Mouse (Mus musculus) erythroblast, adult 5-6 weeks (primary cell): ENCODE data around the gene Tbc1d8. TPM values are rescaled to one million over a fixed set of nuclear protein-coding genes. Genes with fewer than 3 reads are reported as not detected.
A peak's percentile ranks its signal among the peaks of the same experiment; 100 is the strongest.

Source experiments
- ATAC-seq: replicated peaks from 2 replicates; pipeline ENCODE4 v1.8.0; 2016; ENCODE audit warnings: moderate number of reproducible peaks, mild to moderate bottlenecking, moderate TSS enrichment, inconsistent platforms; ENCODE audit not compliant: poor library complexity, low FRiP score, severe bottlenecking
- total RNA-seq, 2 experiments: library from RNA; stranded (forward) in 1 of 2; stranded (reverse) in 1 of 2; fragments of 150-400 nt in 1 of 2; fragments of 200-764, 138-1000 nt in 1 of 2; gene quantifications; 2 replicates each; pipeline versions ENCODE4 v1.2.3 to v1.2.4; 2015 to 2017; ENCODE audit warnings: low replicate concordance in 2 of 2

Gene Tbc1d8
- 29.5 and 36.5 TPM in 2 replicates for total RNA-seq (2015; ENCODE audit: low replicate concordance)
- total RNA-seq (2017; ENCODE audit: low replicate concordance): 9.6 and 12.0 TPM in 2 replicates

DNA sequence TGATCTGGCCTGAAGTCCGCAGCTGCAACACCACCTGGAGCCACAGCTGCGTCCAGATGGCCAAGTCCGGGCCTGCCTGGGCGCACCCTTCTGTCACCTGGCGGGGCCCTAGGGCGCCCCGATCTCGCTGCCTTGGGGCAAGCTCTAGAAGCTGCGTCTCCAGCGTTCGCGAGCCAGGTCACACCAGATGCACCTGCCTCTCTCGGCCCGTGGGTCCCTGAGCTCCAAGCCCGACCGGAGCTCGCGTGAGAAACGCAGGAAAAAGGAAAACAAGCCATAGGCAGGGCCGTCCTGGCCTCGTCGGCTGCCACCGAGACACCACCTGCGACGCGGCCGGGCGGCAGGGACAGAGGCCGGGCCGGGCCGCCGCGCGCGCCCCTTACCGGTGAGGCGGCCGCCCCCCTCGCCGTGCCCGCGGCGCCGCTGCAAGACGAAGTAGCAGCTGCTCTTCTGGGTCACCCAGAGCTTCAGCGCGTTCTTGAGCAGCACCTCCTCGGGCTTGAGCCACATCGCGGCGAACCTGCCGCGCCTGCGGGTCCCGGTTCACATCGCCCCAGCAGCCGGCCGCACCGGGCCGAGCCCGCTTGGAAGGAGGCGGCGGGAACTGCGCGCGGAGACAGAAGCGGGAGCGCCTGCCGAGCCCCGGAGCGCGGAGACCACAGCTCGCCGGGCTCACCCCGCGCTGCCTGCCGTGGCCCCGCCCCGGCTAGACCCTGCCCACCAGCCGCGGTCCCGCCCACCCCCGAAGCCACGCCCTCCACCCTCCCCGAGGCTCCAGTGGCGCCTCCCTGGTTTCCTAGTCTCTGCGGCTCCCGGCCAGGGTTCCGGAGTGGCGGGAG, at the start of gene Tbc1d8:
TSS of gene Tbc1d8 (minus strand) at position 699 of the 839 bp plus-strand sequence.
- ATAC-seq: peak; percentile 92

DNA sequence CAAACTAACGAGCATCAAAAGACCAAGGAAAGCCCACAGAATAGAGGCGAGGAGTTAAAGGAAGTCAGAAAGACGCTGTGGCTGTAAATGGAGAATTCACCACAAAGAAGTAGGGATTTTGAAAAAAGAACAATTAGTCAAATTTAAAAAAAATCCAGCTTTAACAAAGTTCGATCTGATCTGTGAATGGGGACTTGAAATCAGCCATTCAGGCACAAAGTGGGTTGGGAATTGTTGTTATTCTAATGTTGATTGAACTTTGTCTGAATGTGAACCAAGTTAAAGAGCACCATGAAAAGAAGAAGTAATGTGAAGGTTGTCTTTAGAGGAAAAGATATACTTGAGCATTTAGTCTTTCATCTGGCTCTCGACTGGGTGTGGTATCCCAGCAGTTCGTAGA, 49.8 kb upstream of the Tbc1d8 start:
- ATAC-seq: no peak

DNA sequence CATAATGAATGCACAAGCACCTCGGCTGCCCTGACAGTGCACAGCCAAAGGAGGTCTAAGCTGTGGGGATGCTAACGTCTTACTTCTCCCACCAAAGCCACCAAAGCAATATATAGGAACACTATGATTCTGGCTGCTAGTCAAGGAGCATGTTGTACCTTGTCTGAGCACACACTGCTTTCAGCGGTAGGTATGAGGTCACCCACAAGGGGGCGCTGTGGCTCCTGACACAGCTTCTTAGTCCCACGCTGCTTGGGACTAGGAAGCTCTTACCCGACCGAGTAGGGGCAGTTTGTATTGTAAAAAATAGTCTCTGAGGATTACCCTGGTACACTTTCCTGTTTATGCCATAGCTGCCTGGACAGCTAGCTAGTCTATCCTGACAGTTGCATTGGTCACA, 48.9 kb upstream of the Tbc1d8 start:
- peak; percentile 71 for ATAC-seq

DNA sequence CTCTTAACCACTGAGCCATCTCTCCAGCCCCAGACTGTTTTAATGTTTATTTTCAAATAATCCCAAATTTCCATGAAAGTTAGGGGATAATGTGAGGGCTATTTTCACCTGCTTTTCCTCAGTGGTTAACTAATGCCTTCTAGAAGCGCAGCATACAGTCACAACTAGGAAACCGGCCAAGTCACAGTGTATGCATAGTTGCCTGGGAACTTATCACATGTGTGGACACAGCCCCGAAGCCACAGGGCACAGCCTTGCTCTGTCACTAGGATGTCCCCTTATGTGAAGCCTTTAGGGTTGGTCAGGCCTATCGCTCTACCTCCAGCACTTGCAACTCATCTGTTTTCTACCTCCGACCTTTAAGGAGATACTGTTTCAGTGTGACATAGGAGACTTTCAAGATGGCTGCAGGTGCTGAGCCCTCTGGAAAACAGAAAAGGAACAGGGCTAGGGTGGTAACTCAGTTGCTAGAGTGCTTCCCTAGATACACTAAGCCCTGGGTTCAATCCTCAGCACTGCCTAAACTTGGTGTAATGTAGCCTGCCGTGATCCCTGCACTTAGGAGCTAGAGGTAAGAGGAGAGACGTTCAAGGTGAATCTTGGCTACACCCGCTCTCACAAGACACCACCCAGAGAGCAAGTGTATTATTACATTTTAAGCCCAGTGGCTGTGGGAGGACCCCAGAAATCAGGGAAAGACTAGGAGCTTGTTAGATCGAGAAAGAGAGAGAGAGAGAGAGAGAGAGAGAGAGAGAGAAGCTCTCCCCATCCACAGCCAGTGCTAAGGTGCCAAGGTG, 48.0 kb upstream of the Tbc1d8 start:
- no peak for ATAC-seq

DNA sequence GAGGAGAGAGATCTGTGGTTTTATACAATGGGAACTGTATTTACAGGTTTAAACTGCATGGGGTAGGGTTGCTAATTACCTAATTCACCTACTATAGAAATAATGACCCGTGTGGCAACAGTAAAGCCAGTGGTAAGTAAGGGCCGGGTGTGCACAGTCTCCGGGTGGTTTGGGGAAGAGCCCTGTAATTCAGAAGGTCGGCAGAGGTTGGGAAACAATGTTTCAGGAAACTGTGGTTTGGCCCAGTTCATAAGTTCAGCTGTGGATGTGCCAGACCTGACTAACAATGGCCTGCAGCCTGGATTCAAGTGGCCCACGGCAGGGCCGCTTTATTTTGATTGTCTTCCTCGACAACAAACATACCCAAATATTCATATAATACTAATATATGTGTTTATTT, 47.2 kb upstream of the Tbc1d8 start:
- no peak for ATAC-seq

DNA sequence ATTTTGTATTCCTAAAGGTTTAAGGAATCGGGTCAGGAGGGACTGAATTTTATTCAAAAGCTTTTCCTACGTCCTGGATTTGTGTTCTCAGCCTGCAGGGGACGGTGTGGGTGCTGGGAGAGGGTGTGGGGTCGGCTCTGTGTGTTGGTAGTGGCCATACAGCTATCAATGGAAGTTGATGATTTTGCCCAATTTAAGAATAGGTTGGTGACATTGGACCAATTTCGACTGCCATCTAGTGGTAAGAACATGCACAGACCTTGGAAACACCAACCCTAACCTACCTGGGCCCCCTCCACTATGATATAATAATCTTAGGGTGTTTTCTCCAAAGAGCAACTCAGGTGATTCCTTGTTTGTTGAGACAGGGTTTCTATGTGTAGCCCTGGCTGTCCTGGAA, 44.0 kb upstream of the Tbc1d8 start:
- ATAC-seq: peak; percentile 72

DNA sequence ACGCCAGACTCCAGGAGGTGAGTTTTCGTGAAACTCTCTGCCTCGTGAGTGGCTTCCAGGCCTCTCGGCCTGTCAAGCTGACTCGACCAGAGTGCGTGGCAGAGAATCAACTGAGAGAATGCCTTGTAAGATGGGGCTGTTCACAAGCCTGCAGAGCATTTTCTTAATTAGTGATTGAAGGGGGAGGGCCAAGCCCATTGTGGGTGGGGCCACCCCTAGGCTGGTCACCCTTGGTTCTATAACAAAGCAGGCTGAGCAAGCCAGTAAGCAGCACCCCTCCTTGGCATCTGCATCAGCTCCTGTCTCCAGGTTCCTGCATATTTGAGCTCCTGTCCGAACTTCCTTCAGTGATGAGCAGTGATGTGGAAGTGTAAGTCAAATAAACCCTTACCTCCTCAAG, 42.8 kb upstream of the Tbc1d8 start:
- ATAC-seq: no peak

DNA sequence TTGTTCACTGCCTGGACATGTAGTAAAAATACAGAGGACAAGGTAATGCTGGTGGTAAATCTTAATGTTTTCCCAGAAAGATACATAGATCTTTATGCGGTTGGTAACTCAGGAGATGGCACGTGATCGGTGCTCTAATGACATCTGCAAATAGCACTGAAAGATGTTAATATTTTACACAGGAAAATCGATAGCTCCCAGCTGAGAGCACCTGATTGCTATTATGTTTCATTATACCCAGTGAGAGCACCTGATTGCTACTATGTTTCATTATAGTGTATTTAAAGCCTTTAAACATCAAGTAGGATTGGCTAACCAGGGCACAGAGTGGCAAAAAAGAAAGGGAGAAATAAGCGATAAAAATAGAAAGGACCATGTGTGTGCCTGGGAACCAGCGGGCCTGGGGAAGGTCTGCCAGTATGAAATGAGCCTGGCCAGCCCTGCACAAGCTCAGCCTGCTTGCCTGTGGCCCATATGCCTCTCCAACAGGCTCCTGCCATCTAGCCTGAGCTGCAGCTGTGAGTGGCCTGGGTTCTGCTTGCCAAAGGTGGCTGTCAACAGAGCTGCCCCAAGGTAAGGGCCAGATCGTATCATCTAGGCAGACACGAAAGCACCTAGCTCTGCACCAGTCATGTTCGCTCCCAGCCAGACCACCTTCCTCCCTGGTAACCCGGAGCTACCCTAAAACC, 36.9 kb upstream of the Tbc1d8 start:
- no peak for ATAC-seq

DNA sequence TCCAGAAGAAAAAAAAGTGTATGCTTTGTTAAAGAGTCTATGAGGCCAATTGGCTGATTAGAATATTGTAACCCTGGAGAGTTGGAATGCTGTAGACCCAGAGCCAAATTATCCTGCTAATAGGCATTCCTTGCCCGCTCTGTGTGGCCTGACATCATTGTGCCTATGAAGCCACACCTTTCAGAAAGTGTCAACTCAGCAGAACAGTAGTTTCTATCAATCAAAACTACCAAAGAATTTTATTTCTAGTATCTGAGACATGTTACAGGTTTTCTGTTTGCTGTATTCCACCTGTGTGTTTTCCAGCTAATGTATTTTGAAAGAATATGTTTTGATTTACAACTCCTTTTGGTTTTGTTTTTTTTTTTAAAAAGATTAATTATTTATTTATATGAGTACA, 33.6 kb upstream of the Tbc1d8 start:
- no peak for ATAC-seq

DNA sequence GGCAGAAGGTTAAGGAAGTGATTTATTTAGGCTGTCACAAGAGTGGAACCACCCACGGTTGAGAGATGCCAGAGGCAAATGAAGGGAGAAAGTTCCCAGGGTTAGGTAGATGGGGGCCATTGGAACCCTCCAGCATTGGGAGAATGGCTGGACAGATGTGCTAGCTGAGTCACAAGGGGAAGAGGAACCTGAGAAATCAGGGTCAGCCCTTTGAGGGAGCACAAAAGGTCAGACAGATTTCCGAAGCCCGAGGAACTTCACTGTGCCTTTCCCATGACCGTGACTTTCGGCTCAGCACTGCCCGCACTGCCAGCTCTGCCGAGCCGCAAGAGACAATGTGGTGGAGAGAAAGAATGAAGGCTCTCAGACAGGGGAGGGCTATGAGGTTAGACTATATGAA, 33.2 kb upstream of the Tbc1d8 start:
- no peak for ATAC-seq

DNA sequence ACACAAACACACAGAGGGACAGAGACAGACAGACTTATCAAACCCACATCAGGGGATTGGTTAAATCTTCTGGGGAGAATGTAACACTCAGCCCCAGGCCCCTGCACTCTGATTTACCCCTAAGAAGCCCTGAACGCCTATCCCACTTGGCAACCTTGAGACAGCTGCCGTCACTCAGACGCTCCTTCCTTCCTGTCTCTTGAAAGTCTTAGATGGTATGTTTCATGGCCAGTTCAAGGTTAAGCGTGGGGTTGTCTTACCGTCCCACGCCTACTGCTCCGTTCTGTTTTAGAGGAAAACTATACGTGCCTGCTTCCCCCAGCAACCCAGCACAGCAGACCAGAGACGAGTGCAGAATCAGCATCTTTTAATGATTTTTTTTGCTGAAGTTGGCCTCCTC, 27.0 kb upstream of the Tbc1d8 start:
- ATAC-seq: no peak

DNA sequence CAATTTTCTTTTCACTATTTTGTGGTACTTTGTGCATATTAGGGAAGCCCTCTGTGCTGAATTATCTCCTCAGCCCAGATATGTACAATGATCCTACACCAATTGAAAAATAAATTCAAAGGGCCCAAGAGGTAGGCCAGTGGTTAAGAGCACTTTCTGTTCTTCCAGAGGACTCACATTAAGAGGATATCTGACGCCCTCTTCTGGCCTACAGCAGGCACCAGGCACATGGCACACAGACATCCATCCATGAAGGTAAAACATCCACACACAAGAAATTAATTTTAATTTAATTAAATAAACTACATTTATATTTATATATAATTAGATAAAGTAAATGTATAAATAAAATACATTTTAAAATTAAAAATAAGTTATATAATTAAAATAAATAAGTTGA, 25.7 kb upstream of the Tbc1d8 start:
- ATAC-seq: no peak

DNA sequence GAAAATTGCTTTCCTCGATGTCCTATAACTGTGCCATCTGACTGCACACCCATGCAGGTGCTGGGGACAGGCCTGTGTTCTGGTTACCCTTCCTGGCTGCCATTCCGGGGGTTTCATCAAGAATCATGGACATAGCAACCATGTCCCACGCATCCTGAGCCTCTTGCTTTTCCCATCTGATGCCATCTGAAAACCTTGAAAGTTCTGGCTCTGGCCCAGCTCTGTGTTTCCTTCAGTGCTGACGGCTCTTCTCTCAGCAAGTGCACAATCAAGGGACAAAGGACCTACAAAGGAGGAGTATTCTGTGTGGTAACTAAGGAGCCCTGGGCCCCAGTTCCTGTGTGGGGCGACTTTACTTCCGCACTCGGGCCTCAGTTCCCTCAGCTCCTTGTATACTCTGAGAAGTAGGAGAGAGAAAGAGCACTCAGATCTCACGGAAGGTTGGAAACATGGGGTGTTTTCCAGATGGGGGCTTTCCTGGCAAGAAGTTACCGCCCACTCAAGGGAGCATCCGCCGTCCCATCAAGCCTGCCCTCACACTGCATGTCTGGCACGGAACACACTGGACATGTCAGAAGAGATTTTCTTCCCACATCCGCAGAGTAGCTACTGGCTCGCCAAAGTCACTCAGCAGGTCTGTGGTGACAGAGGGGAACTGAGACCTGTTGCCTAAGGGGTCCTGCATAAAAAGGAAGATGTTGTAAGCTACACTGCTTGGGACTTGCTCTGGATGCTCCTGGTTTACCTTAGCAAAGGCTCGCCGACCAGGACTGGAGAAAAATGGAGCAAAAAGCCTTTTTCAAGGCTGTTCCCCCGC, 24.5 kb upstream of the Tbc1d8 start:
- ATAC-seq: no peak

DNA sequence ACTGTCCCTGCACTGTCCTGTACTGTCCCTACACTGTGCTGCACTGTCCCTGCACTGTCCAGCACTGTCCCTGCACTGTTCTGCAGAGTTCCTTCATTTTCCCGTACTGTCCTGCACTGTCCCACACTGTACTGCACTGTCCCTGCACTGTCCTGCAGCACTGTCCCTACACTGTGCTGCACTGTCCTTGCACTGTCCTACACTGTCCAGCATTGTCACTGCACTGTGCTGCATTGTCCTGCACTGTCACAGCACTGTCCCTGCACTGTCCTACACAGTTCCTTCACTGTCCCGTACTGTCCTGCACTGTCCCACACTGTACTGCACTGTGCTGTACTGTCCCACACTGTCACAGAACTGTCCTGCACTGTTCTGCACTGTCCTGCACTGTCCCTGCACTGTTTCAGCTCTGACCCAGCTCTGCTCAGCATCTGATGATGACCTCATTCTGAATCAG, 21.0 kb upstream of the Tbc1d8 start:
- 0 out of 2 replicates have a peak, but pooled peaks have one; percentile 39 for ATAC-seq

DNA sequence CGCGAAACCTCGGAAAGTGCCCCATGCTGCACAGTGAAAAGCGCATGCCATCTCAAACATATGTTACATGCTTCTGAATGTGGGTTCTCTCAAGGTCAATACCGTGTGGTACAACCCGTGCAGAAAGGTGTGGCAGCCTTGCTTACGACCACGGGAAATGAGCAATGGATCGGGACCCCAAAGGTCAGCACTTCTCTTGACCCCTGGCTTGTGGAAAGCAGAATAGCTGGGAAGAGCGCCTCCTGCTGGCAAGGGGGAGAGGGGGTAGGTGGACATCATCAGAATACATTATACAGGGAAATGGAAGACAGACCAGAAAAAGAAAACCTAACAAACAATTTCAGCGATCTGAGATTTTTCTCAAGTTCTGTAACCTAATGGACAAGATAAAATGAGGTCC, 19.2 kb upstream of the Tbc1d8 start:
- ATAC-seq: no peak

DNA sequence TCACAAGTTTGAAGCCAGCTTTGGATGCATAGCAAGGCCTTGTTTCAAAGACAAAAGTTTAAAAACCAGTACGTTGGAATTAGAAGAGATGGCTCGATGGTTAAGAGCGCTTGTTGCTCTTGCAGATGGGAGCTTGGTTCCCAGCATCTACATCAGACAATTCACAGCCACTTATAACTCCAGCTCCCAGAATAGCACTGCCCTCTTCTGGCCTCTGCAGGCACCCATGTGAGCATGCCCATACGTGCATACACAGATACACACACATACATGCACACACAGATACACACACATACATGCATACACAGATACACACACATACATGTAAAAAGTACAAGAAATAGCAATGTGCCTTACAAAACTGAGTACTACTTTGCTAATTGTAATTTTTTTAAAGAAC, 18.4 kb upstream of the Tbc1d8 start:
- ATAC-seq: no peak

DNA sequence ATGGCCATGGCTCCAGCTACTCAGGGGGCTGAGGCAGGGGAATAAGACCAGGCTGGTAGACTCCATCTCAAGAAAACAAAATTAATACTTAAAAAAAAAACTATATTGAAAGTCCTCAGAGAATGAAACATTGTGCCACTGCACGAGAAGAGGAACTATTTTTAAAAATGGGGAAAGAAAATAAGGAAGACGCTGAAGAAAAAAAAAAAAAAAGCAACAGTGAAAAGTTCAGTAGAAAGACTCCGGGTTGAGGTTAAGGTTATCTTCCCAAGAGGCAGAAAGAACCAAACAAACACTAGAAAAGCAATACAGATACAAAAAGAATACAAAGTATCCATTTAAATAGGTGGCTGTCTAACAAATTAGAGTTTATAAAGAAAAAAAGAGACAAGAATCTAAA, 15.1 kb upstream of the Tbc1d8 start:
- ATAC-seq: no peak

DNA sequence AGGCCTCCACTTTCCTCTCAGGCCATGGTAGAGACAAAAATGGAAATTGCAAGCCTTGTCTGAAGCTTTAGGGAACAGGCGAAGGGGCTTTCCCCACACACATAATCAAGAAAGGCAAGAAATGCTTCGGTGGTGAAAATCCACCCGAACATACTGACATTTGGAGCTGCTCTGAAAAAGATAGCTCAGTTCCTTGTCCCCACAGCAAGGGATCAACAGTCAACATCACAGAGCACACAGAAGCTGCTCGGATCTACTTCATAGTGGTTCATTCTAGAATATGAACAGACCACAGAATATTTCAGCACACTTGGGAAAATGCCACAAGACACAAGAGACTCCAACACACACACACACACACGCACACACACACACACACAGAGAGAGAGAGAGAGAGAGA, 14.6 kb upstream of the Tbc1d8 start:
- no peak for ATAC-seq

DNA sequence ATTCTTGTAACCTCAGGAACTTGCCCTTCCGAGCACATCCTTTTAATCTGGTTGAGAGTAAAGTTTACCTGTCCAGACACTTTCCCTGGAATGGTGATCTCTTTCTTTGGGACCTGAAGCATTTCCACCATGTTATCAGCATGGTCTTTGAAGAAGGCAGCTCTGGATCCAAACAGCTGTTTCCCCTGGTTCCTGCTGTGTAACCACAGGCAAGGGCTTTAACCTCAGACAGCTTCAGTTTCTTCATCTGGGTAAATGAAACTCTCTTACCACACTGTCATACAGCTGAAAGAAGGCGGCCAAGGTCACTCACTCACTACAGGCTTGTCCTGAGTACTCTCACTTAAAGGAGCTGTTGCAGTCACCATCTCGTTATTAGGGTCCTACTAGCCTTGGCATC, 8.8 kb upstream of the Tbc1d8 start:
- ATAC-seq: no peak
